Mouse (Mus musculus): Measurements from ENCODE around the gene Trpm6. TPM values are rescaled to one million over a fixed set of nuclear protein-coding genes. Genes with fewer than 3 reads are reported as not detected.

Trpm6 gene
- total RNA-seq, 1 experiment = 0.80 TPM

DNA sequence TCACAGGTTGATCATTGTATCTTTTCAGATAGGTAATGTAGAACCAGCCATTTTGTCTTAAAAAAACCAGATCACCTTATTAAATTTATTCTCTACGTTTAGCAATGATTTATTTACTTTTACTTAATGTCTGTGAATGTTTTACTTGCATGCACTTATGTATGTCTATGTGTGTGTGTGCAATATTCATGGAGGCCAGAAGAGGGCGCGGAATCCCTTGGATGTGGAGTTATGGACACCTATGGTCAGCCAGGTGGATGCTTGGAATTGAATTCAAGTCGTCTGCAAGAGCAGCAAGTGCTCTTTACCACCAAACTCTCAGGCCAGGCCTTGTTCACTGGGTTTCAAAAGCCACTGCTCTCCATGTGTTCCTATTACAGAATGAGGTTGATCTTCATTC lies 118.5 kb downstream of the Trpm6 start:
- in situ Hi-C loops (cut with MboI; ENCODE audit: low sequenced_read_pairs in 2 of 2, unreplicated experiment in 2 of 2) = no loop called here
- no peak overlapping the region for H3K27ac ChIP-seq (ENCODE audit: insufficient read depth, low read depth, low read length, poor library complexity, severe bottlenecking)
- H3K4me1 ChIP-seq (ENCODE audit: control insufficient read depth in 2 of 2, insufficient read depth in 2 of 2, low read length in 2 of 2, poor library complexity in 1 of 2) = no peaks in the 10 kb centered on the region
- DNase-seq (ENCODE audit: low read depth, low spot score) = peak; percentile 37
- H3K4me3 ChIP-seq (ENCODE audit: insufficient read depth in 1 of 2, low read depth in 1 of 2, low read length in 2 of 2, poor library complexity in 1 of 2, severe bottlenecking in 1 of 2) = no peak overlapping the region
- no peaks in the 10 kb centered on the region for H3K9me3 ChIP-seq (ENCODE audit: control insufficient read depth, insufficient read depth, low read depth, low read length)
- H3K36me3 ChIP-seq (ENCODE audit: control insufficient read depth, insufficient read depth, low read length, poor library complexity, severe bottlenecking) = no peaks in the 10 kb centered on the region
- TF ChIP-seq ZC3H11A (IDR thresholded peaks at IDR 0.05; ENCODE audit: borderline replicate concordance, low read depth, low read length) (peak; percentile 32; the same call in 1 of the 2 replicates), ZNF384 (IDR thresholded peaks at IDR 0.05; ENCODE audit: low read depth, low read length) (no peak), MAFK (IDR thresholded peaks at IDR 0.05; ENCODE audit: insufficient read depth, low read depth, low read length) (no peak)
- H3K9ac ChIP-seq (ENCODE audit: insufficient read depth, low read depth, low read length, poor library complexity, severe bottlenecking) = no peak overlapping the region

DNA sequence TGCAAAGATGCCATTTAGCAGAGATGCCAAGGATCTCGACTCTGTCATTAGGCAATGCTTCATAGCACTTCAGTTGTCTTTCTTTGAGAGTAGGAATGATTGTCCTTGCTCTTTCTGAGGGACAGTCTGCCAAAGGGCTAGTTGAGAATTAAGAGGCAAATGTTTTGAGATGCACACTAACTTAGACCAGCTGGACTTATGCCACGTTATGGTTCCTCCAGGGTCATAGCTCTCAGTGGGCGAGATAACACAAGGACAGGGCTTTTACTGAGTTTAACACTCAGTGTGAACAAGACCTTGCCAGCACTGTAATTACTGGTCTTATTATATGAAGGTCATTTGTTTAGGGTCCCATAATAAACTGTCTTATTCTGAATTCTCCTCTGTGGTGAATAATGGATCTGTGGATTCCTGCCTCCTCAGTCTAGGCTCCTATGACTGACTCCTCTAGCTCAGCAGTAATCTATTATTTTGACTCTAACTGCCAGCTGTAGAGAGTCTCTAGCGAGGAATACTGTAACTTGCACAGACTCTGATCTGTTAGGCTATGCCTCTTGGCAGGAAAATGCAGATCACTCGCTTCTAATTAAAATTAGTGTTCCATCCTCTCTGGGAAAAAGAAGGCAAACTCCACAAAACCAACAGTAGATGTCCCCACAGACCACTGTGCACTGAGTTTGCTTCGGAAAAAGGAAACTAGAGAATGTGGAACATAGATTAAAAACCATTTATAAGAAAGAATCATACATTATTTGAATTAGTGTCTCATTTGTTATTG lies 123.2 kb downstream of the Trpm6 start:
- Histone ChIP-seq H3K9me3 (ENCODE audit: control insufficient read depth, insufficient read depth, low read depth, low read length) (no peaks in the 10 kb centered on the region), H3K9ac (ENCODE audit: insufficient read depth, low read depth, low read length, poor library complexity, severe bottlenecking) (no peak overlapping the region), H3K4me1 (ENCODE audit: control insufficient read depth in 2 of 2, insufficient read depth in 2 of 2, low read length in 2 of 2, poor library complexity in 1 of 2) (no peaks in the 10 kb centered on the region), H3K4me3 (ENCODE audit: insufficient read depth in 1 of 2, low read depth in 1 of 2, low read length in 2 of 2, poor library complexity in 1 of 2, severe bottlenecking in 1 of 2) (no peak overlapping the region), H3K27ac (ENCODE audit: insufficient read depth, low read depth, low read length, poor library complexity, severe bottlenecking) (no peak overlapping the region), H3K36me3 (ENCODE audit: control insufficient read depth, insufficient read depth, low read length, poor library complexity, severe bottlenecking) (no peaks in the 10 kb centered on the region)
- TF ChIP-seq ZC3H11A (IDR thresholded peaks at IDR 0.05; ENCODE audit: borderline replicate concordance, low read depth, low read length) (no peak), ZNF384 (IDR thresholded peaks at IDR 0.05; ENCODE audit: low read depth, low read length) (no peak), HCFC1 (IDR thresholded peaks at IDR 0.05; ENCODE audit: borderline replicate concordance, insufficient read depth, low read length) (no peak), MAFK (IDR thresholded peaks at IDR 0.05; ENCODE audit: insufficient read depth, low read depth, low read length) (no peak), CHD2 (IDR thresholded peaks at IDR 0.05; ENCODE audit: low read depth, low read length) (no peak)
- no peak for DNase-seq (ENCODE audit: low read depth, low spot score)
- in situ Hi-C loops (cut with MboI; ENCODE audit: low sequenced_read_pairs in 2 of 2, unreplicated experiment in 2 of 2) = no loop called here

DNA sequence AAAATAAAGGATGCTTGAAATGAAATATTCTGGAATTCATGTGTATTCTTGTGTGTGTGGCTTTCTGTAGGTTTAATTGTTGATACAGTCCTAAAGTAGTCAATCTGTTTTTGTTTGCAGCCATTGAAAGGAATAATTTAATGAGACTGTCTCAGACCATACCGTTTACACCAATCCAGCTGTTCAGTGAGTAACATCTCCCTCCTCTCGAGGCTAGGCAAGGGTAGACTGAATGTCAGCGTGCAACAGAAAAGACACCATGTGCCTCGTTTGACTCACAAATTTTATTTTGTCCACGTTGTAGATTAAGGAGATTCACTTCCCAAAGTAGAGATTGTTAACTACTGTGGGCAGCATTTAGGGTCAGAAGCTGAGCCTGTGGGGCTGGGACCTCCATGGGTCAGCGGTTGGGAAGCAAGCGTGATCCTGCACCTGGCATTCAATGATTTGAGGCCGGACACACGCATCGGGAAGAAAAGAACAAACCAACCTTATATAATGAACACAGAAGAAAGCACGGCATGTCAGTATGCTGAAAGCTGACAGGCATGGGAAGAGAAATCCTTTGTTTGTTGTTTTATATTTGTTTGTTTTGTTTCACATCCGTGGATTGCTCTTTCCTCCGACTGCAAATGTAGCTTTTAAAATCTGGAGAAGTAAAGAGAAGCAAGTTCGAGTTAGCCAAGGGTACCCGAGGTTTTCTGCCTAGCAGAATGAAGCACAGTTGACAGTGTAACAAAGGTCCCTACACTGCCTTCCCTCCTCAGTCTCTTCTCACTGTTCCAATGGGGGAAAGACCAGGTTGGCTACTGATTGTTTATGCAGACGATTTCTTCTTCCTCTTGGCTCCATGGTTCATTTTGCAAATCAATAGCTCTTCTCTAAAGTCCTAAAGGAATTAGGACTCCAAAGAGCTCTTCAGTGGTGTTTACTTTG lies 124.2 kb downstream of the Trpm6 start:
- Histone ChIP-seq H3K9ac (ENCODE audit: insufficient read depth, low read depth, low read length, poor library complexity, severe bottlenecking) (no peak overlapping the region), H3K9me3 (ENCODE audit: control insufficient read depth, insufficient read depth, low read depth, low read length) (no peaks in the 10 kb centered on the region), H3K4me3 (ENCODE audit: insufficient read depth in 1 of 2, low read depth in 1 of 2, low read length in 2 of 2, poor library complexity in 1 of 2, severe bottlenecking in 1 of 2) (no peak overlapping the region), H3K36me3 (ENCODE audit: control insufficient read depth, insufficient read depth, low read length, poor library complexity, severe bottlenecking) (no peaks in the 10 kb centered on the region), H3K4me1 (ENCODE audit: control insufficient read depth in 2 of 2, insufficient read depth in 2 of 2, low read length in 2 of 2, poor library complexity in 1 of 2) (no peaks in the 10 kb centered on the region), H3K27ac (ENCODE audit: insufficient read depth, low read depth, low read length, poor library complexity, severe bottlenecking) (no peak overlapping the region)
- no peak for DNase-seq (ENCODE audit: low read depth, low spot score)
- TF ChIP-seq HCFC1 (IDR thresholded peaks at IDR 0.05; ENCODE audit: borderline replicate concordance, insufficient read depth, low read length) (no peak), ZNF384 (IDR thresholded peaks at IDR 0.05; ENCODE audit: low read depth, low read length) (no peak), CHD2 (IDR thresholded peaks at IDR 0.05; ENCODE audit: low read depth, low read length) (no peak), MAFK (IDR thresholded peaks at IDR 0.05; ENCODE audit: insufficient read depth, low read depth, low read length) (no peak)
- in situ Hi-C loops (cut with MboI; ENCODE audit: low sequenced_read_pairs in 2 of 2, unreplicated experiment in 2 of 2) = no loop called here

DNA sequence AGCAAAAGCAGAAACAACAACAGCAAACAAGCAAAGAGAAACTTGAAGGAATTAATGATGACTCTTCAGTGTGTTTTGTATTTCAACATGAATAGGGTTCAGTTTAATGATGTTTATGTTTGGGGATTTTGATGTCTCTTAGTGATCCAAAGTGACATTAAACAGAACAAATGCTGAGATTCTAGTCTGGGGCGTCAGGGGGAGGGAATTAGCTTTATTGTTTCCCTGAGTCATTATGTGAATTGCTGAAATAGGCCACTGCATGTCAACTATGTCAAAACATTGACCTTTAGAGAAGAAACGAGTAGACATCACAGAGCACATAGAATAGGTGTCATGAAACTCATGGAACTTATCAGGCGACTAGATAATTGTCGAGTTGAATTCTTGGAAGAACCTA lies 129.5 kb downstream of the Trpm6 start:
- no peak for DNase-seq (ENCODE audit: low read depth, low spot score)
- in situ Hi-C loops (cut with MboI; ENCODE audit: low sequenced_read_pairs in 2 of 2, unreplicated experiment in 2 of 2) = no loop called here
- Histone ChIP-seq H3K36me3 (ENCODE audit: control insufficient read depth, insufficient read depth, low read length, poor library complexity, severe bottlenecking) (no peaks in the 10 kb centered on the region), H3K9ac (ENCODE audit: insufficient read depth, low read depth, low read length, poor library complexity, severe bottlenecking) (no peak overlapping the region), H3K4me3 (ENCODE audit: insufficient read depth in 1 of 2, low read depth in 1 of 2, low read length in 2 of 2, poor library complexity in 1 of 2, severe bottlenecking in 1 of 2) (no peak overlapping the region), H3K4me1 (ENCODE audit: control insufficient read depth in 2 of 2, insufficient read depth in 2 of 2, low read length in 2 of 2, poor library complexity in 1 of 2) (no peaks in the 10 kb centered on the region), H3K9me3 (ENCODE audit: control insufficient read depth, insufficient read depth, low read depth, low read length) (no peaks in the 10 kb centered on the region), H3K27ac (ENCODE audit: insufficient read depth, low read depth, low read length, poor library complexity, severe bottlenecking) (no peak overlapping the region)
- TF ChIP-seq MAFK (IDR thresholded peaks at IDR 0.05; ENCODE audit: insufficient read depth, low read depth, low read length) = no peak
- TF ChIP-seq ZC3H11A (IDR thresholded peaks at IDR 0.05; ENCODE audit: borderline replicate concordance, low read depth, low read length) = no peak
- no peak for TF ChIP-seq HCFC1 (IDR thresholded peaks at IDR 0.05; ENCODE audit: borderline replicate concordance, insufficient read depth, low read length)
- no peak for TF ChIP-seq CHD2 (IDR thresholded peaks at IDR 0.05; ENCODE audit: low read depth, low read length)
- TF ChIP-seq ZNF384 (IDR thresholded peaks at IDR 0.05; ENCODE audit: low read depth, low read length) = no peak

Measured in ES-E14 (cell line).